Mouse (Mus musculus): ENCODE data around the gene Pus10. TPM values are rescaled to one million over a fixed set of nuclear protein-coding genes. Genes with fewer than 3 reads are reported as not detected.

The Pus10 gene
- total RNA-seq, 1 experiment from 2014 or later: 46.1 TPM

DNA sequence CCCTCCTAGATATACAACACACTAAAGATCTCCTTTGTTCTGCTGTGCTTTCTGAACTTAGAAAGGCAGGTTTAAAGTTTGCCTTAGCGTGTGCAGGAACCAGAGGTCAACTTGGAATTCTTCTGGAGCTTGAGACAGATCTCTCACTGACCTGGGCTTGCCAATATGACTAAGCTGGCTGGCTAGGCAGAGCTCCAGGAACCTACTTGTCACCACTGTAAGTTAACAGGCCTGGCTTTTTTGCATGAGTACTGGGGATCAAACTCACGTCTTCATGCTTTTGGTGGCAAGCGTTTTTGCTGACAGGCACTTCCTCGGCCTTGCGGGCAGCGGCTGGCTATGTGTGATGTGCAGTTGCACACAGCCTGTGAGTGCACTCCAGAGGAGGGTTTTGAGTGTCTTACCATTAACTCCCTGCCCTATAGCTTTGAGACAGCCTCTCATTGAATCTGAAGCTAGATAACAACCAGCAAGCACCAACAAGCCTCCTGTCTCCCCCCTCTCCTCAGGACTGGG, 15.0 kb downstream of the Pus10 start:
- no peak for ATAC-seq (replicated peaks in 1 of 2; ENCODE audit: insufficient read depth in 1 of 2, low FRiP score in 2 of 2, low TSS enrichment in 1 of 2, low read depth in 1 of 2, poor library complexity in 2 of 2, severe bottlenecking in 2 of 2)

DNA sequence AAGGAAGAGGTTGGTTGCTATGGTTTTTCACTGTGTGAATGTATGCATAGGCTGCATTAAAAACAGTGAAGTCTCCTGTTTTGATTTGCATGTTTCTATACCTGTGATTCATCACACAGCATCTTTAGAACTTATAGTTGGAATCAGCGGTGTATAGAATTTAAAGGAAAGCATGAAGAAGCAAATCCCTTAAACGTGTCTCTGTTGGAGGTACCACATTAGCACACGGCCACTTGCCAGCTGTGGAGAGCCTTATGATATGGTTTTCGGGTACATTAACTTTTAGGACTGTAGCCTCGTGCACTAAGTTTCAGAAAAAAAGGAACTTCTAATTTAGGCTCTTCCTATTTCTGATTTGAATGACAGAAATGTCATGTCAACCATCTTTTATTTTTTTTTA, 17.1 kb downstream of the Pus10 start:
- ATAC-seq (replicated peaks in 1 of 2; ENCODE audit: insufficient read depth in 1 of 2, low FRiP score in 2 of 2, low TSS enrichment in 1 of 2, low read depth in 1 of 2, poor library complexity in 2 of 2, severe bottlenecking in 2 of 2): no peak

DNA sequence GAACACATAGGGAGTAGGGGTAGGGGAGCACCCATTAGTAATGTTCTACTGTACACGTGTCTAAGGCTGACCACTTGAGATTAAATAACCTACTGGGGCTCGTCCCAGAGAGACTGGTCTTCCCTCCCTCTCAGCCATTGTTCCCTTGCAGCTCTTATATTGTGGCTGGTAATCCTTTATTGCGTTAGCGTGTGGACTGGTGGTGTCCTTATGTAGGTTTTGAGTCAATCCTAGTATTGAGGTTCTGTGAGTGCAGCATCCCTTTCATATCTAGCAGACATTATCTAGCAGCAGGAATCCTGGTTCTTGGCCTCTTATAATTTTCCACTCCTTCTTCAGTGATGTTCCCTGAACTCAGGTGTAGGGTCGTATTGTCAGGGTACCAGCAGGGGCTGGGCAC, 21.2 kb downstream of the Pus10 start:
- no peak for ATAC-seq (replicated peaks in 1 of 2; ENCODE audit: insufficient read depth in 1 of 2, low FRiP score in 2 of 2, low TSS enrichment in 1 of 2, low read depth in 1 of 2, poor library complexity in 2 of 2, severe bottlenecking in 2 of 2)

DNA sequence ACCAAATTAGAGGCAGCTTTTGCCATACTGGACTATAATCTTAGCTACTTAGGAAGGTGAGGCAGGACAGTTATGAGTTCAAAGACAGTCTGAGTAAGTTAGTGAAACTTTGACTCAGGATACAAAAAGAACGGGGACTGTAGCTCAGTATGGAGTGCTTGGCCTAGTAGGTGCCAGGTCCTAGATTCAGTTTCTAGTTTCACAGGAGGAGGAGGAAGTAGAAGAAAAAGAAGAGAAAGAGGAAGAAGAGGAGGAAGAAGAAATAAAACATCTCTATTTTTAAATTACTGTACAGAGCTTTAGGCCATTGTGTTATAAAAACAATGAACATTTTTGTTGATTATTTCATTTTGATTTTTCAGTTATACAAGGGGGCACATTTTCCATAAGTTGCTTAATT, 22.6 kb downstream of the Pus10 start:
- ATAC-seq (replicated peaks in 1 of 2; ENCODE audit: insufficient read depth in 1 of 2, low FRiP score in 2 of 2, low TSS enrichment in 1 of 2, low read depth in 1 of 2, poor library complexity in 2 of 2, severe bottlenecking in 2 of 2): no peak

DNA sequence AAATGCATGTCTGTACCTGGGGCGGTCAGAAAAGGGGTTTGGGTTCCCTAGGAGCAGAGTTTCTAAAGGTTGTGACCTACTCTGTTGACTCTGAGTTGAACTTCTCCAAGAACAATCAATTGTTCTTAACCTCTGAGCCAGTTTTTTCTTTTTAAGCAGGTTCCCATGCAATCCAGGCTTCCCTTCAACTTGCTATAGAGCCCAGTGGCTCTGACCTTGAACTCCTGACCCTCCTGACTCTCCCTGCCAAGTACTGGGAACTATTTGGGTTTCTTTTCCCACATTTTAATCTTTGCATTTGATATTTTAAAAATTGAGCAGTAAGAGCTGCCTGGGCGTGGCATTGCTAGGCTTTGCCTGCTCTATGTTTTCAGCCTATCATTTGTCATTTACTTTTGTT, 27.8 kb downstream of the Pus10 start:
- no peak for ATAC-seq (replicated peaks in 1 of 2; ENCODE audit: insufficient read depth in 1 of 2, low FRiP score in 2 of 2, low TSS enrichment in 1 of 2, low read depth in 1 of 2, poor library complexity in 2 of 2, severe bottlenecking in 2 of 2)

DNA sequence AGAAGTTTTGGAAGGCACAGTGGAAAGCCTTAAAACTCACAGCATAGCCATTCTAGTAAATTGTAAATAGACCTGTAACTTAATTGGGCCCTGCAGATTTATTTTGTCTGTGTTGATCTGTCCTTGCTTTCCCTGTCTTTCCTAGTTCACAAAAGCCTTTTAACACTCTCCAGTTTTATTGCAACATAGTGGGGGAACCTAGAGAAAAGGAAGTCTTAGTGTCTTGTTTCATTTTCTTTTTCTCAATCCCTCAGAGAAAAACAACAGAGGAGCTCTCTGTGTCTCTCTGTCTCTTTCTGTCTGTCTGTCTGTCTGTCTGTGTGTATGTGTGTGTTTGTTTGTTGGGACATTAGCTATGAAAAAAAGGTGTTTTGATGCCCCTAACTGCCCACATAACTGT, 30.4 kb downstream of the Pus10 start:
- no peak for ATAC-seq (replicated peaks in 1 of 2; ENCODE audit: insufficient read depth in 1 of 2, low FRiP score in 2 of 2, low TSS enrichment in 1 of 2, low read depth in 1 of 2, poor library complexity in 2 of 2, severe bottlenecking in 2 of 2)

DNA sequence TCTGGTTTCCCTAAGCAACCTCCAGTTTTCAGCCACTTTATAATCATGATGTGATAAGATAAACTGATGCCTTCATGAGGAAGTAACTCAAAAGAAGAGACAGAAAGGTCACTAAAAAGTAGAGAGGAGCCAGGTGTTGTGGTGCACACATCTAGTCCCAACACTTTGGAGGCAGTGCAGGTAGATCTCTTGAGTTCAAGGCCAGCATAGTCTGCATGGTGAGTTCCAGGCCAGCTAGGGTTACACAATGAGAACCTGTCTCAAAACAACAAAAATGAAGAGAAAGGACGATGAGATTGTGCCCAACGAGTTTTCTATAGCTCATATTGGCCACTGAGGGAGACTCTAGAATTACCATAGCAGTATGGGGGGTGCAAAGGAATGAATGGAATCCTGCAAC, 33.1 kb downstream of the Pus10 start:
- ATAC-seq (replicated peaks in 1 of 2; ENCODE audit: insufficient read depth in 1 of 2, low FRiP score in 2 of 2, low TSS enrichment in 1 of 2, low read depth in 1 of 2, poor library complexity in 2 of 2, severe bottlenecking in 2 of 2): no peak

DNA sequence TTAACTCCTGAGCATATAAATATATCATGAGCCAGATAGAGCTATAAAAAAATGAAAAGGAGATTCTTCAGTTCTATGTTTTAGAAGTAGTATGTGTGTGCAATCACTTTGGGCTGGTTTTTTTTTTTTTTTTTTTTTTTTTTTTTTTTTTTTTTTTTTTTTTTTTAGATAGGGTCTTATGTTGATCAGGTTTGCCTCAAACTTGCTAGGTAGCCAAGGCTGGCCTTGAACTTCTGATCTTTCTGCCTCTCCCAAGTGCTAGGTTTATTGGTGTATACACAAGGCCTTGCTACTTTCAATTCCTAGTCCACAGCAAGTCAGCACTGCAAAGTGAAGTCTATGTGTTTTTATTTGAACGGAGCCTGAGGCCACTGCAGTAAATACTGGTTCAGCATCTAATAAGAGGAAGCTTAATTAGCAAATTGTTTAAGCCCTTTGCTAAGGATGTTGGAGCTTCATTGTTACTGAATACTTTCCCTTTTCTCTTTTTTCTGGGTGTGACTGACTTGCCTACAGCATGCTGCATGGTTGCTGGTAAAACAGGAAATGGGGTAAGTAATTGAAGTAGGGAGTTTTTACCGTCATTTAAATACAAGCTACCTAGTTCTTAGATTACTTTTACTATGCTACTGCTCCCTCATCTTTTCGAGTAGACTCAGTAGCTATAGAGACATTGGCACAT, 34.1 kb downstream of the Pus10 start:
- peak in 1 of 2 experiments; percentile 39; a peak in 2 of 4 replicates for ATAC-seq (replicated peaks in 1 of 2; ENCODE audit: insufficient read depth in 1 of 2, low FRiP score in 2 of 2, low TSS enrichment in 1 of 2, low read depth in 1 of 2, poor library complexity in 2 of 2, severe bottlenecking in 2 of 2)

DNA sequence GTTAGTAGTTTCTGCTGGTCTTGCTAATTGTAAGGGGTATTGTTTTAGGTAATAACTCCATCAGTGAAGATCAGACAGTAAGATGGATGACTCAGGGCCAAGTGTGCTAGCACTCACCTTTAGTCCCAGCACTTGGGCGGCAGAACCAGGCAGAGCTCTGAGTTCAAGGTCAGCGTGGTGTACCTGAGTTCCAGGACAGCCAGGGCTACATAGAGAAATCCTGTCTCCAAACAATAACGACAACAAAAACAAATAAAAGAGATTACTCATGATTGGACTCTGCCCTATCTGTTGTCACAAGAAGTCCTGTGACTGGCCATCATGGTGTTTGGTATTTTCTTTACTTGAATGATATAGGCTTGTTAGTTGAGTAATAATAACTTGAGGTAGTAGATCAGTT, 36.4 kb downstream of the Pus10 start:
- no peak for ATAC-seq (replicated peaks in 1 of 2; ENCODE audit: insufficient read depth in 1 of 2, low FRiP score in 2 of 2, low TSS enrichment in 1 of 2, low read depth in 1 of 2, poor library complexity in 2 of 2, severe bottlenecking in 2 of 2)

DNA sequence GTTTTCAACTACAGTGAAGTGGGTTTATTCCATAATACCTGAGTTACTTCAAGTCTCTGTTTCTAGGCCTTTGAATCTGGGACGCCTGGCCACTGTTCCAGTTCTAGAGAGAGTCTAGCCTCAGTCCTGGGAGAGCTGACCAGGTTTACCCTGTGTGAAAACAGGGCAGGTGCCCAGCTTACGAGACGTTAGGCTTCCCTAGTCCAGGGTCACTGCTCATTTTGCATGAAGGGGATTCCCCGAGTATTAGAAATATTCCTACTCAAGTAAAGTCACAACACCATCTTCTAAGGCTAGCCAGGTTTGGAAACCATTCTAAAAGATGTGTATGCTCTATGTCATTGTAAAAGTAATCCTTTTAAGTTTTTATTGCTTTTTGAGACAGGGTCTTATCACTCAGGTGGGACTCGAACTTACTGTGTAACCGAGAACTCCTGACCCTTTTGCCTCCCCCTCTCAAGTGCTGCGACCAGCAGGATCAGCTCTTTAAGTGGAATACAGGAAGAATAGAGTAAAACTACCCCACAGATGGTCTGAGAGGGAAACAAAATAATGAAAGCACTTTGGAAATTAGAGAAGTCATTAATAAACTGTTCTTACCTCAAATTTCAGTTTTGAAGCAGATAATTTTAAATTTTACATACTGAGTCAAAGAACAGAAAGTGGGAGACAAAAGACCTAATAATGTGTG, 39.3 kb downstream of the Pus10 start:
- no peak for ATAC-seq (replicated peaks in 1 of 2; ENCODE audit: insufficient read depth in 1 of 2, low FRiP score in 2 of 2, low TSS enrichment in 1 of 2, low read depth in 1 of 2, poor library complexity in 2 of 2, severe bottlenecking in 2 of 2)

DNA sequence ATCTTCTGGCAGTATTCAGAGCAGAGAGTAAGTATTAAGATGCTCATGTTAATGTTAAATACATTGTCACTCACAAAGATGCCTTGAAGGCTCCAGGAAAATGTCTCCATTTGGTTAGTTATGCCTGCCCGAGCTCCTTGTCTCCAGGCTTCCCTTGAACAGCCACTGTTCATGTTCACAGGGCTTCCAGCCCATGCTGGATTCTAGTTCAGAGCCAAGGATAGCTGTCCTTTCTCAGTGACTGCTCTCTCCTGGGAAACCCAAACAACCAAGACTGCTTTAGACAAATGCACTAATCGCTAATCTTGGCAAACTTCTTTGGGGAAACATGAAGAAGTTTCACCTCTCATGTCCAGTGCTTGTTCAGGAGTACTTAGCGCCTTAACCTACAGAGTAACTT, 46.8 kb downstream of the Pus10 start:
- no peak for ATAC-seq (replicated peaks in 1 of 2; ENCODE audit: insufficient read depth in 1 of 2, low FRiP score in 2 of 2, low TSS enrichment in 1 of 2, low read depth in 1 of 2, poor library complexity in 2 of 2, severe bottlenecking in 2 of 2)

DNA sequence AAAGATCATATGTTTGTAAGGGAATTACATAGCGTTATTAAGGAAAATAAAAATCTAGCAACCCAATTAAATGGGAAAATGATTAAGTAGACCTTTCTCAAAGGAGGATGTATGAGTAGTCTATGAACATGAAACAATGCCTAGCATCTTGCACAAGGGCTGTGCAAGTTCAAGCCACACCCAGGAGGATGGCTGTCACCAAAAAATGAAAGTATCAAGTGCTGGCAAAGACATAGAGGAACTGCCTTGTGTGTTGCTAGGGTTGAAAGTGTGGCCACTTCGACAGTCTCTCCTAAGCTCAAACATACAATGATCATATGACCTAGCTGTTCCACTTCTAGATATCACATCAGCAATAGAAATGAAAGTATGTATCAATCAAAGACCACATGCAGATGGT, 53.4 kb downstream of the Pus10 start:
- no peak for ATAC-seq (replicated peaks in 1 of 2; ENCODE audit: insufficient read depth in 1 of 2, low FRiP score in 2 of 2, low TSS enrichment in 1 of 2, low read depth in 1 of 2, poor library complexity in 2 of 2, severe bottlenecking in 2 of 2)

DNA sequence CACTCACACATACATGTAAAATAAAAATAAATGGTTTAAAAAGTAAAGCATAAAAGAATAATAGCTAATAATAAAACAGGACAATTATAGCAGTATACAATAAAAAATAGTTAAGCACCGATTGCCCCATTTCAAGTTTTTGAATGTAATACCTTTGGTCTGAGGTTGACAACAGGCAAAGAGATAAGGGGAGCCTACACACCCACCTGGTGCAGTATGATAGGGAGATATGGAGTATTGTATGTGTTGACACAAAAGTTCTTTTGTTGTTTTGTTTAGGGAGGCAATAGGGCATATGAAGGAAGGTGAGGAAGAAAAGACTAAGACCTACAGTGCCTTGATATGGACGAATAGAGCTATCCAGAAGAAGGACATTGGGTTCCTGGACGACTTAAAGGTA, 54.4 kb downstream of the Pus10 start:
- no peak for ATAC-seq (replicated peaks in 1 of 2; ENCODE audit: insufficient read depth in 1 of 2, low FRiP score in 2 of 2, low TSS enrichment in 1 of 2, low read depth in 1 of 2, poor library complexity in 2 of 2, severe bottlenecking in 2 of 2)

DNA sequence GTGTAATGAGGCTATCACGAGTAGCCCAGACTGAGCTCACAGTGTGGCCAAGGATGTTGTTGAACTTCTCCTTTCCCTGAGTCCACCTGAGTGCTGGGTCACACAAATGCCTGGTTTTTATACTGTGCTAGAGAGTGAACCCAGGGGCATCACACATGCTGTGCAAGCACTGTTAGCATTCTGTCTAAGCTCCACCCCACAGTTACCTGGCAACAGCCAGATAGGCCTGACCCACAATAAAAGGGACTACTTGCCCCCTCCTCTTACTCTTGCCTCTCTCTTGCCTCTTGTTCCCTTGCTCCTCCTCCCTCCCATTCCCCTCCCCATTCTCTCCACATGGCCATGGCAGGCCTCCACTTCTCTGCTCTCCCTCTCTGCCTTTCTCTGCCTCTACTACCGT, 56.9 kb downstream of the Pus10 start:
- no peak for ATAC-seq (replicated peaks in 1 of 2; ENCODE audit: insufficient read depth in 1 of 2, low FRiP score in 2 of 2, low TSS enrichment in 1 of 2, low read depth in 1 of 2, poor library complexity in 2 of 2, severe bottlenecking in 2 of 2)

DNA sequence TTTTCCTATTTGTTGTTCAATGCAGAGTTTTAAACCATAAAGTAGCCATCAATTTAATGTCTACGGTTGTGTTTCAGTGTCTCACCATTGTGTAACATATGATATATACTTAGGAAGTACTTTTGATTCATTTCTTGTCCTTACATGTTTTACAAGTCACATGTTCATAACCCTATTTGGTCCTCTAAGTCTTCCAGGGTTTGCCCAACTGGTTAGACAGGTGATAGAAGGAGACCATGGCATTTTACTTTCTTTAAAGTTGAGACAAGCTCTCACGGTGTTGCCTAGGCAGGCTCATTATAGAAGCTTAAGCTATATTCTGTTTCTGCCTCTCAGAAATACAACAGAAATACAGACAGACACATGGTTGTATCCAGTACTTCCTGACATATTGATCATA, 60.4 kb downstream of the Pus10 start:
- ATAC-seq (replicated peaks in 1 of 2; ENCODE audit: insufficient read depth in 1 of 2, low FRiP score in 2 of 2, low TSS enrichment in 1 of 2, low read depth in 1 of 2, poor library complexity in 2 of 2, severe bottlenecking in 2 of 2): no peak

DNA sequence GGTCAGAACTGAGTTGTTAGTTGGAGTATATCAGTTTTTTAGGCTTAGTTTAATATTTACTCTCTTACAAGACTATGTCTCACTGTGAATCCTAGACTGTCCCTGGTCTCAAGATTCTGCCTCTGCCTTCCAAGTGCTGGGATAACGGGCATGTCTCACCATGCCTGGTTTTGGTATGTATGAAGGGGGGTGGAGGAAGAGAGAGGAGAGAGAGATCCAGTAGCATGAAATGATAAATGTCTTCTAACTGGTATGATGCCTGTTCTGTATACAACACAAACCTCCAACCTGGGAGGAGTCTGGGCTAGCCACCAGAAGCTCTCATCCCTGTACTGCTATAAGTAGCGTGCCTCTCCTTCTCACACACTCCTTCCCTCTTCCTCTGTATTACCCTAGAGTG, 61.0 kb downstream of the Pus10 start:
- no peak for ATAC-seq (replicated peaks in 1 of 2; ENCODE audit: insufficient read depth in 1 of 2, low FRiP score in 2 of 2, low TSS enrichment in 1 of 2, low read depth in 1 of 2, poor library complexity in 2 of 2, severe bottlenecking in 2 of 2)

DNA sequence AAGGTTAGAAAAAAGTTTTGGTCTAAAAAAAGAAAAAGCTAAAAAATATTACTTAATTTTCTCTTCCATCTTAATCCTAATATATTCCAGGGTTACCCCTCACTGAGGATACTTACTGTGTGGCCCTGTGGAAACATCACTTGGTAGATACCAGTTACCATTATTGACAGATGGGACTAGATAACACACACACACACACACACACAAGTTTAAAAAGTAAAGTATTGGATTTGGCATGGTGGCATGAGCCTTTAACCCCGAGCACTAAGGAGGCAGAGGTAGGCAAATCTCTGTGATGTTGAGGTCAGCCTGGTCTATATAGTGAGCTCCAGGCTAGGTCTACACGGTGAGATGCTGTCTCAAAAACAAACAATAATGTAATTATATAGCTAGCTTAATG, 62.7 kb downstream of the Pus10 start:
- ATAC-seq (replicated peaks in 1 of 2; ENCODE audit: insufficient read depth in 1 of 2, low FRiP score in 2 of 2, low TSS enrichment in 1 of 2, low read depth in 1 of 2, poor library complexity in 2 of 2, severe bottlenecking in 2 of 2): no peak

DNA sequence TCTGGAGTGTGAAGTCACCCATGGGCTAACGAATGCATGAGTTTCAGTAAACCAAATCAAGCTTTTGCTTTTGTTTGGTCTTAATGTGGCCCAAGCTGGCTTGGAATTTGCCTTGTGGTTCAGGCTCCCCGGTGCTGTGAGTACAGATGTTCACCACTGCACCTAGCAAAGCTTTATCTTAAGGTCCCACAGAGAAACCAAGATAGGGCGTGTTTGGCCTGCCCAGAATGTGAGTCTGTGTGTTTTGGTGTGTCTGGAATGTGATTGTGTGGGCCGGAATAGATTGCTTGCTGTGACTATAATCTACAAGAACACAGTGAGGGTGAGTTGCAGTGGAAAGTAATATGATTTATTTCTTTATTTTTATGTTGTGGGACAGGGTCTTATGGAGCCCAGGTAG, 64.6 kb downstream of the Pus10 start:
- no peak for ATAC-seq (replicated peaks in 1 of 2; ENCODE audit: insufficient read depth in 1 of 2, low FRiP score in 2 of 2, low TSS enrichment in 1 of 2, low read depth in 1 of 2, poor library complexity in 2 of 2, severe bottlenecking in 2 of 2)

DNA sequence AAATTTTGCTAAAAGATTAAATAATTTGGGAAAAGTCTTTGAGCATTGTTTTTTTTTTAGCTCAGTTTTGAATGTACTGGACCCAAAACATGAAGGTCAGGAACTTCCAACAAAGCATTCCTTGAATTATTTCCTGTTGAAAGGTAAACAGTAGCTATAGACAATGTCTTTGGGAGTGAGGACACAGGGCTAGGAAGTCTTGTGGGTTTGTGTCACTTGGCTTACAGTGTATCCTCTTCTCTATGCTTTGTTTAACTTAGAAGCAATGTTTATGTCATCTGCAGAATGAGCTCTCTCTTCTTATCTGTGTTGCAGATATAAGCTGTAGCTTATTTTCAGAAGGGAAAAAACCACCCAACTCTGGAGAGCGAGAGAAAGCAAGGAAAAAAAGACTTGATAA, 67.4 kb downstream of the Pus10 start:
- no peak for ATAC-seq (replicated peaks in 1 of 2; ENCODE audit: insufficient read depth in 1 of 2, low FRiP score in 2 of 2, low TSS enrichment in 1 of 2, low read depth in 1 of 2, poor library complexity in 2 of 2, severe bottlenecking in 2 of 2)

Measured in hematopoietic stem cell, adult 5-6 weeks (primary cell).